Mouse (Mus musculus) liver, adult 2 months (tissue): ENCODE measurements at regions not wholly inside any gene's neighbourhood (a gene's known extent, or its start where the extent isn't known, plus 50 kb on each side); places are given as distances from the start of the nearest gene placed in this dataset.

Experiments
- DNase-seq: peaks from one replicate; pipeline ENCODE4 v3.0.0-alpha.2; 2011; ENCODE audit warnings: low read depth, low spot score; ENCODE audit errors: extremely low read depth
- H3K27ac ChIP-seq: fragments of 200-500 bp; replicated peaks from 2 replicates; pipeline ENCODE4 v1.5.1; 2012; ENCODE audit warnings: low read depth, mild to moderate bottlenecking, control low read depth, inconsistent platforms, low read length; ENCODE audit not compliant: insufficient read depth
- H3K27me3 ChIP-seq: fragments of 200-500 bp; 2 replicates; pipeline ENCODE4 v1.6.1; 2012; ENCODE audit warnings: mild to moderate bottlenecking, moderate library complexity, low read length, inconsistent platforms; ENCODE audit not compliant: control insufficient read depth, insufficient read depth
- H3K36me3 ChIP-seq: fragments of 200-500 bp; 2 replicates; pipeline ENCODE4 v1.6.1; 2012; ENCODE audit warnings: low read length, inconsistent platforms; ENCODE audit not compliant: control insufficient read depth, insufficient read depth
- H3K4me1 ChIP-seq: fragments of 200-500 bp; 2 replicates; pipeline ENCODE4 v1.6.1; 2011; ENCODE audit warnings: low read length; ENCODE audit not compliant: control insufficient read depth, insufficient read depth
- H3K4me3 ChIP-seq: fragments of 200-500 bp; 2 replicates; pipeline ENCODE4 v1.5.1; 2011; ENCODE audit warnings: low read depth, mild to moderate bottlenecking, control low read depth, low read length, moderate library complexity; ENCODE audit not compliant: insufficient read depth
- H3K79me2 ChIP-seq: fragments of 200-500 bp; 2 replicates; pipeline ENCODE4 v1.6.1; 2012; ENCODE audit warnings: inconsistent platforms, mild to moderate bottlenecking, low read length, moderate library complexity; ENCODE audit not compliant: control insufficient read depth, insufficient read depth
- H3K9ac ChIP-seq: fragments of 200-500 bp; 2 replicates; pipeline ENCODE4 v1.6.1; 2012; ENCODE audit warnings: low read depth, mild to moderate bottlenecking, control low read depth, inconsistent platforms, low read length
- CTCF ChIP-seq: fragments of 200-500 bp; IDR thresholded peaks from 2 replicates; pipeline ENCODE4 v1.5.1; 2011; ENCODE audit warnings: low read depth, low read length, control low read depth
- POLR2A ChIP-seq: fragments of 200-500 bp; IDR thresholded peaks from 2 replicates; pipeline ENCODE4 v1.6.1; 2011; ENCODE audit warnings: low read length, control low read depth; ENCODE audit not compliant: insufficient read depth; ENCODE audit errors: extremely low read depth
- WGBS: fragments of 180-500 bp; shearing (Covaris S2); methylation state at CpG from one replicate; pipeline ENCODE4 v1.1.7; 2018; 5-methylcytosine and 5-hydroxymethylcytosine counted together

- H3K4me1 ChIP-seq: no peaks in the 10 kb centered on the region
- H3K79me2 ChIP-seq: no peaks in the 10 kb centered on the region
- no peak for DNase-seq
- 88% methylated on average over 9 of the region's 9 CpGs for WGBS
- no peaks in the 10 kb centered on the region for H3K27me3 ChIP-seq
- H3K36me3 ChIP-seq: no peaks in the 10 kb centered on the region
- no peak overlapping the region for H3K9ac ChIP-seq
- no peak overlapping the region for H3K4me3 ChIP-seq
- no peak overlapping the region for H3K27ac ChIP-seq
- TF ChIP-seq CTCF: no peak
- no peak for TF ChIP-seq POLR2A
Measured at GRCm38 (mm10) chr4:8919366-8919984, 680.6 kb upstream of the Car8 start.
